Mouse (Mus musculus): ENCODE results near the gene Rpl22. TPM values are rescaled to one million over a fixed set of nuclear protein-coding genes. Genes with fewer than 3 reads are reported as not detected.

Gene Rpl22
- total and polyA plus RNA-seq, 3 experiments, result 12.5 to 498 (median 401) TPM

DNA sequence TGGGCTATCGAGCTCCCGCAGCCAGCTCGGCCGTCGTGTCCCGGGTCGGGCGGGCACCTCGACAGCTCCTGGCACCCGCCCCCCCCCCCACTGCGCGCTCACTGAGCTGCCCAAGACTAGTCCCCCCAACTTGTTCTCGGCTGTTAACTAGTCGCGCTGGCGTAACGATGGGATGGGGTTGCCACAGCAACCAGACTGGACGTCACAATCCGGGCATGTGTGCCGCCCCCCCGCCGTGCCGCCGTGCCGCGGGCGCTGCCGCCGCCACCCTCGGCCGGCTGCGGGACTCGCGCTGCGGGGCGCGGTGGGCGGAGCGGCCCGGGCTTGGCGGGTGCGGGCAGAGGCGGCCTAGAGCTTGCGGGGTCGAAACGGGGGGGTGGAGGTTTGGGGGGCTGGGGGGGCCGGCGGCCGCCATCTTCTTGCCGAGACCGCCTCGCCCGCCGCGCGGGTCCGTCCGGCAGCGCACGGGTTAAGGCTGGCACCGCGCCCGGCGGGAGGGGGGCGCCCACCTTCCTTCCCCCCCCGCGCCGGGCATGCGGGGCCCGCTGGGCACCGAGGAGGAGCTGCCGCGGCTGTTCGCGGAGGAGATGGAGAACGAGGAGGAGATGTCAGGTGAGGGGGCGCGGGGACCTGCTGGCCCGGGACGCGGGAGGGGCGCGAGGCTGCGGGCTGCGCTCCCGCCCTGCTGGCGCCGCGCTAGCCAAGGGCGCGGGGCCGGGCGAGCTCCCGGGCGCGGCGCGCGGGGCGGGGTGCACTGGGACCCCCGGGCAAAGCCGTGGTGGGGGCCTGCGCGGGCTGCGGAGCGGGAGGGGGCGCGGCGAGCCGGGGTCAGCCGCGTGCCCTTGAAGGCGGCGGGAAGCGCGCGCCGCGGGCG is 13.1 kb downstream of the Rpl22 start, which contains the start of gene Chd5:
Chd5 (plus strand) TSS at position 233 of the 874 bp plus-strand sequence.
- no peak for DNase-seq

DNA sequence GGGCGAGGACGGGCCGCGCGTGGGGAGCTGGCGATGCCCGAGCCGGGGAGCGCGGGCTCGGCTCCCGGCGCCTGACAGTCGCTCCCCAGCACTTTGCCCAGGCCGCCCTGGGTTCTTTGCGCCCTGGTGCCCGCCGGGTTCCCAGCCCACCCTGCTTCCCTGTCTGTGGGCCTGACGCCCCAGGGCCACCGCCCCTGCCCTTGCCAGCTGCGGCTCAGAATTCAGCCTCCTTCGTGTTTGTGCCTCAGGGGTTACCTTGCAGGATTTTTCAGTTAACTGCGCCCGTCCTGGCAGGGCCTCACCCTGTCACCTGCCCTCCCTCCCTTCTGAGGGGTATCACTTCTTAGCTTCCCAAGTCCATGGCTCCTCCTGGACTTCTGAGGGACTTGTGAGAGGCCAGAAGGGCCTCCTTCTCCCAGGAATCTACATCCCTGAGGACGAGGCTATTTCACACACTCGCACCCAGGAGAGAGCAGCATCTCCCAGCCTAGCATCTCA is 13.8 kb downstream of the Rpl22 start:
- DNase-seq, result no peak

DNA sequence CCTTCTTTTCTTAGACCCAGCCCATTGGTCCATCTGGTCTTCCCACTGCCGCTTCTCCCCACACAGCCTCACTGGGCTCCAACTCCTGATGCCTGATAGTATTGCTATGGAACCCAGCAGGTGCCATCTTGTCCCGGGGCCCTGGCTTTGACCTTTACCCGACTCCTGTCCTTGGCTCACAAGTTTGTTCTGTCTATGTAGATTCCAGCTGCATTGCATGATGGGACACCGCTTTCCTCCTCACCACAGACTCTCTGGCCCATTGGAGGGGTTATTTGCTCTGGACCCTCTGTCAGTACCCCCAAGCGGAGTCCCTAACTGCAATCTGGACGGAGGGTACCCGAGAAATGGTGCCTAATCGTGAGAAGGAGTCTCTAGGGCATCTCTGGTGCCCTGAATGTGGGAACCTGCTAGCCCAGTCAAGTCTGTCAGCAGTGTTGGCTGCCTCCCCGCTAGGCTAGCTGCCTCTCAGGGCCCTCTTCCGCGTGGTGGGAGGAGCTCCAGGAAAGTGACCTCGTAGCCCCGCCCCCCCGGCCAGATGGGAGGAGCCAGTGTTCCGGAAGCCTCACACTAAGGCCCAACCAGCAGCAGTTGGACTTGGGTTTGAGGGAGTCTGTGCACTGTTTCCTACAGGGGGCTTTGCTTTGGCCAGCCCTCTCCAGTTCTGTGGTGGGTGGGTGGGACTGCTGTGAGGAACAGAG is 15.2 kb downstream of the Rpl22 start:
- DNase-seq, result no peak

DNA sequence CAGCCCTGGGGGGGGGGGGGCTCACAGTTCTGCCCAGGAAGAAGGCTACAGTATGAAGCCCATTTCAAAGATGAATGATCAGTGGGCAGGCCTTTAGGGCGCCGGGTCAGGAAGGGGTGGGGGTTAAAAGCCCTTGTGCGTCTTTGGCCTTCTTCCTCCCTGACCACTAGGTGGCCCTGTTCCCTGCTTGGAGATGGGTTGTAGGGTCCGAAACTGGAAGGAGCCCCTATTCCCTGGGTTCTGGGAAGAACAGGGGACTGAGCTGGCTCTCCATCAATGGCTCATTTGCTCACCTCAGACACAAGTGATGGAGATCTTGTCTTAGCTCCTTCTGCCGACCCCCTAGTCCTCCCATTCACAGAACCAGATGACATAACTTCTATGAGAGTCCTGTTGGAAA is 17.8 kb downstream of the Rpl22 start:
- DNase-seq, result no peak

DNA sequence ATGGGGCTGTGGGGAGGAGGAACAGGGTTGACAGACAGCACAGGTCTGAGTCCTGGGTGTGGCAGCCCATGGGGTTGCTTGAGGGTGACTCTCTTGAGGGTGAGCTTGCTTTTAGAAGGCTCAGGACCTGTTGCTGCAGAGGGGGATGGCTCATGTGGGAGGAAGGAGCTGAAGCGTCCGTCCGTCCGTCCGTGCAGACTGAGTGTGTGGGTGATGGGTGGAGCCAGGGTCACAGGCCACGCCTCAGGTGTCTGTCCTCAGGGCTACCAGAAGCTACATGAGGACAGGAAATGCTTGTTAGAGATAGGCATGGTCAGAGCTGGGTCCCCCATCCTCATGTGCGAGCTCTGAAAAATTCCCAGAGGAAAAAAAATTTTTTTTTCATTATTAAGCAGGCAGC is 19.1 kb downstream of the Rpl22 start:
- no peak for DNase-seq

DNA sequence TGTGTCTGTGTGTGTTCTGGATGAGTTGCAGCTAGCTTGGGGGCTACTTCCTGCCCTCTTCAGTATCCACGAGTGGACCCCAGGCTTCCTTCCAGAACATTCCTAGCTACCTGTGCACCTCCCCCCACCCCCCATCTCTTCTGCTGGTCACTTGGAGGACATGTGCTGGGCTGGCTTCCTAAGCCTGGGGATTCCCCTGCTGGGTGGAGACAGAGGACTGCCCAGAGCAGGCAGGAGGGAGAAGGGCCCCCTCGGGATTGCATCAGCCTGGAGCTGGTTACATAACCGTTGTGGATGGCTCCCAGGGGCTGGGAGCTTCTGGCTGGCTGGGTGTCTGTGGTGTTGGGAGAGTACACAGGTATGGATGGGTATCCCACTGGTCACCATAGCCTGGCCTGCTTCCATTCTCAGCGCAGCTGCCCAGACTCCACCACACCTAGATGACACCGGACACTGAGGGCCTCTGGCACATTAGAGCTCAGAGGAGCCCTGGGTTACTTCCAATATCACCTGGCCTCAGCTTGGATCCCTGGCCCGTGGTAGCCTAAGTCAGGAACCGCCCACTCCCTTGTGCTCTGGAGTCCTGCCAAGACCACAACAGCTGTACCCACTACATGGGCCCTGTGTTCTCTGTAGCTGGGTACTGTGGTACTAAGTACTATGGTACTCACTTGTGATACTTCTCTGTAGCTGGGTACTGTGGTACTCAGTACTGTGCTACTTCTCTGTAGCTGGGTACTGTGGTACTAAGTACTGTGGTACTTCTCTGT is 19.8 kb downstream of the Rpl22 start:
- DNase-seq, result peak; percentile 66

DNA sequence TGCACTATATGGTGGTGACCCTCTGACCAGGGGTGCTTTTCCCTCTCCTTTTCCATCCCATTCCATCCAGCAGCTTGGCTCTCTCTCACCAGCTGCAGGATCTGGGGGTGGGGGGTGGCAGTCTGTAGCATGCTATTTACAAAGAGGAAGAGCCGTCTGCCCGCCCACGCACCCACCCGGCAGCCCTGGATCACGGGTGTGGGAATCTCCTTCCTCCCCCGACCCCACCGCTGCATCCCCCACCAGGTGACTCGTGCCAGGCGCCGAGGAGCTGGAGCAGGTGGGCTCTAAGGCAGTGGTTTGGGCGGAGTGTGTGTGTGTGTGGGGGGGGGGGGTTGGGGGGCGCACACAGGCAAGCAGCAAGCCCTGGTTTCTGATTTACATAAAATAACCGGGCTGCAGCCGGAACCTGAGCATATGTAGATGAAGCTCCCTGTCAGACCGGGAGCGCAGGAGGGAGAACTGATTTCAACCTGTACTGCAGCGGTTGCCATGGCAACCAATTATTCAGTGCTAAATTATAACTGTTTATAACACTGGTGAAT is 24.4 kb downstream of the Rpl22 start:
- no peak for DNase-seq

DNA sequence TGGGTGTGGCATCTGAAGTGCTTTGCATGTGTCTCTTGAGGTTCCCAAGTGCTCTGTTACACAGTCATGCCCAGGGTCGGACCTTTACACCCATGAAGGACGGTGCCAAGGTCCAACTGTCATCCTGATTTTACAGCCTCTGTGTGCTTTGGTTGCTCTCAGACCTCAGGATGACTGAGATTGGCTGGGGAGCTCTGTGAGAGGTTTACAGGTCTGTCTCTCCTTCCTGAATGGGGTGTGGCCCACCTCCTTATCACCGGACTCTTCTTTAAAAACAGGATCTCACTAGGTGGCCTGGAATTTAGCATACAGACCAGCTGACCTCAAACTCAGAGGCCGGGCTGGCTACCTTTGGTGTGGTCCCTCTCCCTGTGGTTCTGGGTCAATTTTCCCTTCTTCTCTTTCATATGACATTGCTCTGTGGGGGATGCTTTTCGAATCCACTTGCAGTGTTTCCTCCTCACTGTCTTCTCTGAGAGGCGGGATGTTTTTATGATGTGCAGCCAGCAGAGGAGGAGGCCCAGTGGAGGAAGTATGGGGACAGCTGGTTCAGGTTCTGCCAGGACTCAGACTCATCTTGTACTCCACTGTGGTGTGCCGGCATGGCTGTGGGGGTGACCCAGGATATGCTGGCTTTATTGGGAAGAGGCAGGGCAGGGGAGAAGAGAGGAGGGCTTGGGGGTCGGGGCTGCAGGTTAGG is 25.3 kb downstream of the Rpl22 start:
- DNase-seq, result no peak

DNA sequence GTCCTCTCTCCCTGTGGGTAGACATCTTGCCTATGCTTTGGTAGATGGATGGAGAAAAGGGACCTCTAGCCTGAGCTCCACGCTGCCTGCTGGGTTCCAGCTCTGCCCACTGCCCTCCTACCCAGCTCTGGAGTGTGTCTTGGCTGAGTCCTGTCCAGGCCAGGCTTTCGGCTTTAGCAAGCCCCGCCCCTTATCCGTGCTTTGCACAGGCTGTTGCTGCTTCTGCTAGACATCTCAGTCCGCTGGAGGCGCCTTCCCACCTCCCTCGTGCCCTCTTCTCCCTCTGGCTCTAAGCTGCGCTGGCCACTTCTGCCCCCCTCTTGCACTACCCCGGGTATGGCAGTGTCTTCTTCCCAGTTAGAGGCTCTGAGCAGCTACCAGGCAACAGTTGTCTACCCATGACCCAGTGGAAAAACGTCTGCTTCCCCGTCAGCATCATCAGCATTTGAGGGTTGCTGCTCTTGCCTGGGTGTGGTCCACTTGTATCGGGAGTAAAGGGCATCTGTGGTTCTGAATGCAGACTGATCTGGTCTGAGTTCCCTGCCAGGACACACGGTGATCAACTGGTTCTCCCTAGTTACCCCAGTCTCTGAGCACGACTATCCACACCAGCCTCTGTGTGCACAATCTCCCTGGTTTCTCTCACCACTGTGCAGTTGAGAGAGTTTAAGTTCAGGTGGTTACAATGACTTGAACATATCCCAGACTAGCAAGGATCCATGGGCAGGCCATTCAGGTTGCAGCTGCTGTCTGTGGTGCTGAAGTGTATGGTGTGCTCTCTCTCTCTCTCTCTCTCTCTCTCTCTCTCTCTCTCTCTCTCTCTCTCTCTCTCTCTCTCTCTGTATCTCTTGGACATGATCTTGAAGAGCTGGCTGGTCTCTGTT is 26.1 kb downstream of the Rpl22 start:
- no peak for DNase-seq

DNA sequence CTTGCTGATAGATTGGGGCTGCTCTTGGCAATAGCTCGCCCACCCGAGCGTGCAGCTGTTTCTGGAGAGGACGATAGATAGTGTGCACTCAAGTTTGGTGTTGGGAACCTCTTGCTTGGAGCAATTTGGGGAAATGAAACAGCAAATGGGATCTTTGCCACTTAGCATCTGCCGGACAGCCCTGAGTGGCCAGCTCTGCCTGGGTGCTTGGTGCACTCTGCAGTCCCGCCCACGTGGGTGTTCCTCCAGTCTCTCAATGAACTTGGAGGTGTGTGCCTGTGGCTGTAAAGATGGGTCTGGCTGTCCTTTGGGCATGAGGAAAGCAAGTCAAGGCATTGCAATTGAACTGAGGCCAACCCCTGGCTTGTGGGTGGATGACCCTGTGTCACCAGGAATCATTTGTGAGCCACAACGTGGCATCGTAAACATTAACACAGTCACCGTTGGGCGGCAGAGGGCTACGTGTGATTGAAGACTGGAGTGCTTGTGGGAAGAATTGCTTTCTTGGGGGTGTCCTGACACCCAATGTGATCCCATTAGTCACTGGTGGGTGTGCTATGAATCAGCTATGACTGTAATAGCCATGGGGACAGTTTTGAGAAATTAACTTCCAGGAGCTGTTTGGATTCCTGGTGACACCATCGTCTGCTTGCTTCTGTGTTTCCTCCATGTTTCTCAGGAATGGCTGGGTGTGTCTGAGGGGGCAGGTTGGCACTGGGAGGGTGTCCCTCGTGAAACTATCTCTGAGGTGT is 28.5 kb downstream of the Rpl22 start:
- no peak for DNase-seq

DNA sequence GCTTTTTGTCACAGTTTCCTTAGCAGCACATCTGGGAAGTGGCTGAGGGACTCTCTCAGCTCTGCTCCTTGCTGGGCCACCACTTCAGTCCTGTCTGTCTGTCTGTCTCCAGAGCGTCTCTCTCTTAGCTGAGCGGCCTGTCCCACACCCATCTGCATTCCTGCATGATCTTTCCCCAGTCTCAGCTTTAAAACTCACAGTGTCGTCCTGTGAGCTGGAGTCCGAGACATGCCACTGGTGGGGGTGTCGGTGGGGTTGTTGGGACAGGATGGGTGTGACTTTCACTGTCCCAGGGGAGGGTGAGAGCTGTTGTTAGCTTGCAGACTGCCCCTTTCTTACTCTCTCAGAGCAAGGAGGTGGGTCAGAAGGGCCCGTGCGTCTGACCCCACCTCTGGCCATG is 30.1 kb downstream of the Rpl22 start:
- DNase-seq, result no peak

DNA sequence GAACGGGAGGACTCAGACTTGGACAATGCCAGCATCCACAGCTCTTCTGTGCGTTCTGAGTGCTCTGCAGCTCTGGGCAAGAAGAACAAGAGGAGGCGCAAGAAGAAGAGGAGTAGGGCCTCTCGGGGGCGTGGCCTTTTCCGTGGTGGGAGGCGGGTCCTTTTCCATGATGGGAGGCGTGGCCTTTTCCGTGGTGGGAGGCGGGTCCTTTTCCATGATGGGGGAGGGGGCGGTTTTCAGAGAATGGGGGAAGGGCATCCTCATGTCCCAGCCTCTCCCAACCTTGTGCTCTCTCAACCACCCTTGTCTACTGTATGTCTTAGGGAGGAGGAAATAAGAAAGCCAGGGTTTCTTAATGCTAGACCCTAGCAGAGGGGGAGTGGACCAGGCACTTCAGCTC is 34.2 kb downstream of the Rpl22 start:
- no peak for DNase-seq

DNA sequence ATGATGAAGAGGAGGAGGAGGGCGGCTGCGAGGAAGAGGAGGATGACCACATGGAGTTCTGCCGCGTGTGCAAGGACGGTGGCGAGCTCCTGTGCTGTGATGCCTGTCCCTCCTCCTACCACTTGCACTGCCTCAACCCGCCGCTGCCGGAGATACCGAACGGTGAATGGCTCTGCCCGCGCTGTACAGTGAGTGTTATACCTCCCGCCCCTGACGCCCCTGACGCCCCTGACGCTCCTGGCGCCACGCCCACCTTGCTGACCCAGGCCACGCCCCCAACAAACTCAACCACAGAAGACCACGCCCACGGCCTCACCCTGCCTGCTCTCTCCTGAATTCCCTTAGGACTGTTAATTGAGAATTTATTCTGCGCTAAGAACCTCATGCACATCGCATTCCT is 35.3 kb downstream of the Rpl22 start:
- DNase-seq, result no peak

DNA sequence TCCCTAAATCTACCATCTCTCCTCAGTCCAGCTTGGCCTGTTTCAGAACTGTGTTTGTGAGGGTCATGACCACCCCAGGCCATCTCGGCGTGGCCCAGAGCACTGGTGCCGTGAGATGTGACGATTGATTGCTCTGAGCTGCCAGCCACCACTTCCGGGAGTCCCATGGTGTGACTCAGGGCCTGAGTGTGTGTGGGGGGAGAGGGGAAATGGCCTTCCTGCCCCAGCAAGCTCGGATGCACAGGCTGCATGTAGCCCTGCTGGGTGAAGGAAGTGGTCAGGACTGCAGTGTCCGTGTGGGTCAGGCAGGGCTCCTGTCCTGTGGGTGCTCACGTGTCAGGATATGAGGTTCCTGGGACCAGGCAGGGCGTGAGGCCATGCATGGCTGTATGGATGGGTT is 36.6 kb downstream of the Rpl22 start:
- DNase-seq, result no peak

DNA sequence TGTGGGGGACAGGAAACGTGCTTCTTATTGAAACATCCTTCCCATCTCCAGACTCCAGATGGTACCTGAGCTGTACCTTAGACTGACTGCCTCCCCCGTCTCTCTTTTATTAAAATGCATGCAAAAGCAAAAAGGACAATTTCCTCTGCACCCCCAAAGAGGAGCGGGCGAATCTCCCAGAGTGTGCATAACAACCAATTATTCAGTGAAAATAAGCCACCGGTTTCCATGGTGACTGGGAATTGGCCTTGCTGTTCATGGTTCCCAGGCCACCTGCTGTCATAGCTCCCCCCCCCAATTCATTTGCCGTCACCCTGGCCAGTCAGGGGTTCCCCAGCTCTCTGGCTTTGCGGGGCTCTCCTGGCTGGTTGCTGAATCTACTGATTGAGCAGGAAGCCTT is 39.7 kb downstream of the Rpl22 start:
- DNase-seq, result no peak

DNA sequence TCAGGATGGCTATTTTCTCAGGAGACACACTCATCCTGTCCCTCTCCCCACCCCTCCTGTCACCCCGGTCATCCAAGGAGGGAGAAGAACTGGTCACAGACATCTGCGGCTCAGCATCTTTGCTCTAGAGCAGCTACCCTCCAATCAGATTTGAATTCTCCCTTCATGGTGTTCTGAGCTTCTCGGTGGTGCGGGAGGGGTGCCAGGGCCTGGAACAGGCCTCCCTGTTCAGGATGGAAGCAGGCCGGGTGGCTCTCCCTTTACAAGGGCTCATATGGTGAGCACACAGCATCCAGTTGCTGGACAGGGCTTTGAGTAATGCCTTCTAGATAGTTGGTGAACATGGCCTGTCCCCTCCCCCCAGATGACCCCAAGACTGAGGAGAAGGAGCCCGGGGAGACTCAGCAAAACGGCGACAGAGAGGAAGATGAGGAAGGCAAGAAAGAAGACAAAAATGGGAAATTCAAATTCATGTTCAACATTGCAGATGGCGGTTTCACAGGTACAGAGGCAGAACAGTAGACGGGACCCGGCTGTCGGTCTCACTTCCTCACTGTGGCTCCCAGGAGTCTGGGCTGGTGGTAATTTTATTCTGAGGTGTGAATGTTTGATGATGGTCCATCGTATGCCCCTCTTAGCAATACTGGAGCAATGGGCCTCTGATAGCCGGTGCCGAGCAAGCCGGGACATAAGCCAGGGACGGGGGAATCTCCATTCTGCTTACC is 57.1 kb downstream of the Rpl22 start:
- no peak for DNase-seq

Data from adrenal gland, adult 2 months (tissue).